Mouse (Mus musculus): ENCODE measurements around the gene Rap1gap. TPM values are rescaled to one million over a fixed set of nuclear protein-coding genes. Genes with fewer than 3 reads are reported as not detected.

Rap1gap gene
- total and polyA plus RNA-seq, 3 experiments, result 7.7 to 42.6 TPM; not detected in 1

GRCm38 (mm10) chr4:137751717-137752116 lies 87.2 kb downstream of the Rap1gap start:
- peaks cover 0 to 12% of the 10 kb centered on the region in 2 experiments; a peak in 2 of 4 replicates for H3K4me1 ChIP-seq (ENCODE audit: control insufficient read depth in 1 of 2, insufficient read depth in 2 of 2, low read length in 2 of 2)

GRCm38 (mm10) chr4:137752471-137752870 lies 87.9 kb downstream of the Rap1gap start:
- peaks cover 0 to 12% of the 10 kb centered on the region in 2 experiments; a peak in 2 of 4 replicates for H3K4me1 ChIP-seq (ENCODE audit: control insufficient read depth in 1 of 2, insufficient read depth in 2 of 2, low read length in 2 of 2)
- H3K4me3 ChIP-seq (ENCODE audit: control insufficient read depth in 1 of 2, insufficient read depth in 1 of 2, low read depth in 2 of 2, low read length in 2 of 2), result no peak overlapping the region
- no peaks in the 10 kb centered on the region for H3K79me2 ChIP-seq (ENCODE audit: control insufficient read depth, insufficient read depth, low read length, poor library complexity)
- no peak overlapping the region for H3K9ac ChIP-seq (ENCODE audit: control insufficient read depth, low read depth, low read length, poor library complexity, severe bottlenecking)
- no peak overlapping the region for H3K27ac ChIP-seq (ENCODE audit: control insufficient read depth, low read depth, low read length)
- DNase-seq (ENCODE audit: low read depth, low spot score), result no peak
- no peaks in the 10 kb centered on the region for H3K9me3 ChIP-seq (replicated peaks; ENCODE audit: insufficient read depth, low read length)
- peaks cover 0 to 2% of the 10 kb centered on the region in 2 experiments; a peak in 1 of 4 replicates for H3K36me3 ChIP-seq (ENCODE audit: control insufficient read depth in 1 of 2, insufficient read depth in 2 of 2, low read length in 2 of 2)
- H3K27me3 ChIP-seq (ENCODE audit: control insufficient read depth in 1 of 2, insufficient read depth in 2 of 2, low read length in 2 of 2), result no peaks in the 10 kb centered on the region
- no peak for TF ChIP-seq KAT2A (conservative IDR thresholded peaks at IDR 0.05; ENCODE audit: low read depth, low read length)
- TF ChIP-seq ZNF384 (IDR thresholded peaks at IDR 0.05; ENCODE audit: low read depth, low read length), result no peak
- no peak for TF ChIP-seq CHD1 (IDR thresholded peaks at IDR 0.05; ENCODE audit: low read depth, low read length)
- no peak for TF ChIP-seq ZC3H11A (IDR thresholded peaks at IDR 0.05; ENCODE audit: low read depth, low read length)
- no peak for TF ChIP-seq ZMIZ1 (IDR thresholded peaks at IDR 0.05; ENCODE audit: low read depth, low read length)
- TF ChIP-seq TBP (IDR thresholded peaks at IDR 0.05; ENCODE audit: low read depth, low read length), result no peak
- TF ChIP-seq NELFE (IDR thresholded peaks at IDR 0.05; ENCODE audit: low read depth, low read length), result no peak
- no peak for TF ChIP-seq TAL1 (IDR thresholded peaks at IDR 0.05; ENCODE audit: low read length)
- TF ChIP-seq USF1 (IDR thresholded peaks at IDR 0.05; ENCODE audit: low read depth, low read length), result no peak
- no peak for TF ChIP-seq RCOR1 (IDR thresholded peaks at IDR 0.05; ENCODE audit: low read depth, low read length)
- no peak for TF ChIP-seq GABPA (IDR thresholded peaks at IDR 0.05; ENCODE audit: low read depth, low read length)
- TF ChIP-seq MAFK (IDR thresholded peaks at IDR 0.05; ENCODE audit: borderline replicate concordance, low read depth, low read length), result no peak
- no peak for TF ChIP-seq ELF1 (IDR thresholded peaks at IDR 0.05; ENCODE audit: low read depth, low read length)
- no peak for TF ChIP-seq RAD21 (IDR thresholded peaks at IDR 0.05; ENCODE audit: low read depth, low read length)
- no peak for TF ChIP-seq MYC (IDR thresholded peaks at IDR 0.05; ENCODE audit: low read depth, low read length)
- no peak for TF ChIP-seq MAZ (IDR thresholded peaks at IDR 0.05; ENCODE audit: low read depth, low read length)
- TF ChIP-seq MXI1 (IDR thresholded peaks at IDR 0.05; ENCODE audit: low read depth, low read length), result no peak
- no peak for TF ChIP-seq ETS1 (IDR thresholded peaks at IDR 0.05; ENCODE audit: low read depth, low read length)
- no peak for TF ChIP-seq SMC3 (IDR thresholded peaks at IDR 0.05; ENCODE audit: low read depth, low read length)

More at GRCm38 (mm10) chr4:137751717-137752116, 87.2 kb downstream of the Rap1gap start:
- DNase-seq (ENCODE audit: low read depth, low spot score), result peak; percentile 53
- Histone ChIP-seq H3K9ac (ENCODE audit: control insufficient read depth, low read depth, low read length, poor library complexity, severe bottlenecking) (0 out of 2 replicates have a peak overlapping the region, but pooled peaks have one; percentile 23), H3K79me2 (ENCODE audit: control insufficient read depth, insufficient read depth, low read length, poor library complexity) (no peaks in the 10 kb centered on the region), H3K9me3 (replicated peaks; ENCODE audit: insufficient read depth, low read length) (no peaks in the 10 kb centered on the region), H3K27ac (ENCODE audit: control insufficient read depth, low read depth, low read length) (no peak overlapping the region), H3K27me3 (ENCODE audit: control insufficient read depth in 1 of 2, insufficient read depth in 2 of 2, low read length in 2 of 2) (no peaks in the 10 kb centered on the region), H3K4me3 (ENCODE audit: control insufficient read depth in 1 of 2, insufficient read depth in 1 of 2, low read depth in 2 of 2, low read length in 2 of 2) (peak overlapping the region in 1 of 2 experiments; percentile 10; a peak in 1 of 4 replicates), H3K36me3 (ENCODE audit: control insufficient read depth in 1 of 2, insufficient read depth in 2 of 2, low read length in 2 of 2) (peaks cover 0 to 2% of the 10 kb centered on the region in 2 experiments; a peak in 1 of 4 replicates)
- TF ChIP-seq MXI1 (IDR thresholded peaks at IDR 0.05; ENCODE audit: low read depth, low read length) (0 out of 2 replicates have a peak, but pooled peaks have one; percentile 19), UBTF (IDR thresholded peaks at IDR 0.05; ENCODE audit: borderline replicate concordance, insufficient read depth, low read depth, low read length) (no peak)

Data from MEL (cell line).